Mouse (Mus musculus) forebrain, embryonic 16.5 days (tissue): ENCODE data around the gene Prkce. TPM values are rescaled to one million over a fixed set of nuclear protein-coding genes. Genes with fewer than 3 reads are reported as not detected.

Experiments
- ATAC-seq: fragments of 200-750 bp; cut with Nextera tagmentation; 2 replicates; pipeline ENCODE4 v1.8.0; 2017; ENCODE audit warnings: mild to moderate bottlenecking, moderate library complexity
- H3K27ac ChIP-seq: fragments of 300-500 bp; sonication (generic); 2 replicates; pipeline ENCODE4 v1.5.1; 2014; ENCODE audit warnings: low read length, control low read depth
- H3K27me3 ChIP-seq: fragments of 300-500 bp; sonication (generic); replicated peaks from 2 replicates; pipeline ENCODE4 v1.6.1; 2014; ENCODE audit warnings: low read length; ENCODE audit not compliant: control insufficient read depth, insufficient read depth
- H3K36me3 ChIP-seq: fragments of 300-500 bp; sonication (generic); 2 replicates; pipeline ENCODE4 v1.6.1; 2014; ENCODE audit not compliant: control insufficient read depth, insufficient read depth
- H3K4me1 ChIP-seq: fragments of 300-500 bp; sonication (generic); replicated peaks from 2 replicates; pipeline ENCODE4 v1.6.1; 2014; ENCODE audit warnings: low read length; ENCODE audit not compliant: control insufficient read depth, insufficient read depth
- H3K4me2 ChIP-seq: fragments of 300-500 bp; sonication (generic); 2 replicates; pipeline ENCODE4 v1.6.1; 2014; ENCODE audit warnings: mild to moderate bottlenecking, low read length, control low read depth
- H3K4me3 ChIP-seq: fragments of 300-500 bp; sonication (generic); replicated peaks from 2 replicates; pipeline ENCODE4 v1.5.1; 2014; ENCODE audit warnings: mild to moderate bottlenecking, low read length, control low read depth
- H3K9ac ChIP-seq: fragments of 300-500 bp; sonication (generic); replicated peaks from 2 replicates; pipeline ENCODE4 v1.6.1; 2014; ENCODE audit warnings: low read depth, low read length, control low read depth
- H3K9me3 ChIP-seq: fragments of 300-500 bp; sonication (generic); 2 replicates; pipeline ENCODE4 v1.6.1; 2016; ENCODE audit warnings: low read length; ENCODE audit not compliant: control insufficient read depth
- WGBS: fragments of 180-500 bp; shearing (Covaris S2); extraction: QIAGEN DNeasy Blood & Tissue Kit; methylation state at CpG from one replicate; pipeline ENCODE4 v1.1.7; 2014; 5-methylcytosine and 5-hydroxymethylcytosine counted together
- polyA plus RNA-seq: library from polyadenylated mRNA; unstranded; fragments of >200 nt; fragmentation: Nextera tagmentation; extraction: Ambion mirVana; gene quantifications from 2 replicates; pipeline ENCODE4 v1.2.1, GENCODE M21; 2015

Gene Prkce
- polyA plus RNA-seq, 1 experiment from 2014 or later, result 42.9 TPM

- Histone ChIP-seq H3K4me3 (no peak overlapping the region), H3K9me3 (no peaks in the 10 kb centered on the region), H3K27ac (no peak overlapping the region), H3K4me2 (no peak overlapping the region), H3K4me1 (no peaks in the 10 kb centered on the region), H3K36me3 (no peaks in the 10 kb centered on the region), H3K9ac (no peak overlapping the region), H3K27me3 (no peaks in the 10 kb centered on the region)
- WGBS, result 88% methylated on average over 16 of the region's 16 CpGs
- ATAC-seq, result no peak
These were observed 406.1 kb downstream of the Prkce start for GRCm38 (mm10) chr17:86573596-86574248.

- 78% methylated on average over 6 of the region's 6 CpGs for WGBS
- H3K4me3 ChIP-seq, result no peak overlapping the region
- no peak for ATAC-seq
- H3K27me3 ChIP-seq, result no peaks in the 10 kb centered on the region
- no peak overlapping the region for H3K27ac ChIP-seq
- H3K9me3 ChIP-seq, result no peaks in the 10 kb centered on the region
- H3K4me2 ChIP-seq, result no peak overlapping the region
- no peaks in the 10 kb centered on the region for H3K4me1 ChIP-seq
- no peaks in the 10 kb centered on the region for H3K36me3 ChIP-seq
- H3K9ac ChIP-seq, result no peak overlapping the region
These were observed 413.1 kb downstream of the Prkce start for GRCm38 (mm10) chr17:86580724-86581123.

DNA sequence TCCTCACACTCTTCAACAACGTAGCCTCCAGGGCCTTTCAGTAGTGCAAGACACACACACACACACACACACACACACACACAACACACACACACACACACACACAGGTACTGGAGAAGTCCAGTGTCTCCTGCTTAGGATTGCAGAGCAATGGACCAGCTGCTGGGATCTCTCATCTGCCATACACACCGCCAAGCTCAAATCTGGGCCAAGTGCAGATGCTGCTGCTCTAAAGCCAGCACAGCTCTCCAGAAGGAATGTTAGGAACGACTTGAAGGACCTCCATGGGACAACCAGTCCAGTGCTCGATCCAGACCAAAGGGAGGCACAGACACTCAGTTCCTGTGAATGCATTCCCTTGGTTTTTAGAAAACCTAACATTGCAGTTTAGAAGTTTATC is 414.8 kb downstream of the Prkce start:
- H3K4me2 ChIP-seq, result no peak overlapping the region
- no peak overlapping the region for H3K4me3 ChIP-seq
- no peaks in the 10 kb centered on the region for H3K27me3 ChIP-seq
- no peaks in the 10 kb centered on the region for H3K4me1 ChIP-seq
- H3K27ac ChIP-seq, result no peak overlapping the region
- no peaks in the 10 kb centered on the region for H3K9me3 ChIP-seq
- 77% methylated on average over 4 of the region's 4 CpGs for WGBS
- no peak overlapping the region for H3K9ac ChIP-seq
- H3K36me3 ChIP-seq, result no peaks in the 10 kb centered on the region
- ATAC-seq, result no peak

GRCm38 (mm10) chr17:86586441-86586840 is 418.9 kb downstream of the Prkce start:
- no peak for ATAC-seq
- H3K36me3 ChIP-seq, result no peaks in the 10 kb centered on the region
- H3K4me1 ChIP-seq, result no peaks in the 10 kb centered on the region
- no peak overlapping the region for H3K4me3 ChIP-seq
- H3K4me2 ChIP-seq, result no peak overlapping the region
- H3K27me3 ChIP-seq, result no peaks in the 10 kb centered on the region
- H3K9ac ChIP-seq, result no peak overlapping the region
- no peak overlapping the region for H3K27ac ChIP-seq
- H3K9me3 ChIP-seq, result no peaks in the 10 kb centered on the region
- 80% methylated on average over 5 of the region's 5 CpGs for WGBS

GRCm38 (mm10) chr17:86588704-86589449 is 421.3 kb downstream of the Prkce start:
- no peak overlapping the region for H3K27ac ChIP-seq
- no peak overlapping the region for H3K9ac ChIP-seq
- H3K27me3 ChIP-seq, result no peaks in the 10 kb centered on the region
- no peaks in the 10 kb centered on the region for H3K36me3 ChIP-seq
- H3K4me1 ChIP-seq, result no peaks in the 10 kb centered on the region
- H3K4me2 ChIP-seq, result no peak overlapping the region
- no peak for ATAC-seq
- no peaks in the 10 kb centered on the region for H3K9me3 ChIP-seq
- H3K4me3 ChIP-seq, result no peak overlapping the region
- WGBS, result 63% methylated on average over 5 of the region's 5 CpGs

DNA sequence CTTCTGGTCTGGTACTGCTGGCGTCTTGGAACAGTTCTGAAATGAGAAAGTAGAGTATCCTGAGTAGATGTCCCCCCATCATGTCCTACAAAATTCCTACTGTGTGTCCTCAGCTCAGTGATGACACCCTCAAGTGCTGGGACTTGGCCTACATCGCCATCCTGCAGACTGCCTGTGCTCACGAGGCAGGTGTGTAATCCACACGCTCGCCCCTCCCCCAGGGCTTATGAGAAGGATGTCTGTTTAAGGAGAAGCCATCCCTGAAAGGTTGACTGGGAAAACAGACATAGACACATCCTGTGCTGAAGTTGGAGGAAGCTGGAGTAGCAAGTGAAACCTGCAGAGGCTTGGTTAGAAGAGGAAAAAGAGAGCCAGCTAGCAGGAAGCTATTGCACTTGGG is 422.1 kb downstream of the Prkce start:
- no peak for ATAC-seq
- no peak overlapping the region for H3K4me3 ChIP-seq
- H3K9me3 ChIP-seq, result no peaks in the 10 kb centered on the region
- H3K9ac ChIP-seq, result no peak overlapping the region
- no peaks in the 10 kb centered on the region for H3K36me3 ChIP-seq
- H3K27ac ChIP-seq, result no peak overlapping the region
- H3K4me1 ChIP-seq, result no peaks in the 10 kb centered on the region
- no peak overlapping the region for H3K4me2 ChIP-seq
- H3K27me3 ChIP-seq, result no peaks in the 10 kb centered on the region
- WGBS, result 94% methylated on average over 5 of the region's 5 CpGs

- Histone ChIP-seq H3K4me2 (no peak overlapping the region), H3K36me3 (no peaks in the 10 kb centered on the region), H3K27me3 (no peaks in the 10 kb centered on the region), H3K9me3 (no peaks in the 10 kb centered on the region), H3K27ac (no peak overlapping the region), H3K4me1 (no peaks in the 10 kb centered on the region), H3K9ac (no peak overlapping the region), H3K4me3 (no peak overlapping the region)
- 88% methylated on average over 10 of the region's 10 CpGs for WGBS
- ATAC-seq, result no peak
These were observed 423.7 kb downstream of the Prkce start for GRCm38 (mm10) chr17:86591241-86591640.

DNA sequence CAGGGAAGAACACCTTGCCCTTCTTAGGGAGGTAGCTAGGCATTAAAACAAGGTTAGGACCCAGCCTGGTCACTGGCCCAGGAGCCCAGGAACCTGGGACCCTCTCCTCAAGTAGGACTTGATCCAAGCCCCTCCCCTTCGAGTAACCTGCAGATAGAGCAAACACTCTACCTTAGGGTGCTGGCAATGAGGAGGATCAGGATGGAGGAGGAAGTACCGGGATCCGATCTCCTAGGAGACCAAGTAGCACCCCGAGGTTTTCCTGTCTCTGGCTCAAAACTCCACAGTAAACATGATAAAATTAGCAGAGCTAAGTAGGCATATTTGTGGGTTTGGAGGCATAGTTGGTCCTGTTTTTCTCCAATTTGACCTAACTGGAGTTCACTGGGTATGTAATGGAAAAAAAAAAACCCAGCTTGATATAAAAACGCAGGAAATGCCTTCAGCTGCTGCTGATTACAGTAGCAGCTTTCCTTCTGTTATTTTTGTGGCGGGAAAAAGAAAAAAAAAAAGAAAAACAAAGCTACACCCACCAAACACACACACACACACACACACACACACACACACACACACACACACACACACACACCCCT is 425.5 kb downstream of the Prkce start:
- no peak for ATAC-seq
- Histone ChIP-seq H3K9me3 (no peaks in the 10 kb centered on the region), H3K4me3 (no peak overlapping the region), H3K9ac (no peak overlapping the region), H3K27me3 (no peaks in the 10 kb centered on the region), H3K4me1 (no peaks in the 10 kb centered on the region), H3K36me3 (no peaks in the 10 kb centered on the region), H3K27ac (no peak overlapping the region), H3K4me2 (no peak overlapping the region)
- 68% methylated on average over 6 of the region's 6 CpGs for WGBS

DNA sequence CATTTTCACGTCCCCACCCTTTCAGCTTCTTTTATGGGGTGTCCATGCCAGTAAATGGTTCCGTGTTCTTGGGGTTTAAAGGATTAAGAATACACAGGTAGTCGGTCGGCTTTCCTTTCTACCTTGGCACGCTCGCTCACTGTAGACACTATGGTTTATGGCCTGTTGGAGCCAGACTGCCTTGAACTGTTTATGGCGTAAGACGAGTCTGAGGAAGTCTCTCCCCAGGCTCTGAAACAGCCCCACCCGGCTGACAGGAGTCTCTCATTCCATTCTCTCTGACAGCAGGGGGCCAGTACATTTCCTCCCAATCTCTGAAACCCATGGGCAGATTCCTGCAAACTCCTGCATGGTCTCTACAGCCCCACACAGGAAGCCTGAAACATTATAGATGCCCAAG is 427.9 kb downstream of the Prkce start:
- no peak overlapping the region for H3K4me2 ChIP-seq
- no peaks in the 10 kb centered on the region for H3K4me1 ChIP-seq
- no peak overlapping the region for H3K9ac ChIP-seq
- no peak overlapping the region for H3K27ac ChIP-seq
- H3K4me3 ChIP-seq, result no peak overlapping the region
- H3K27me3 ChIP-seq, result no peaks in the 10 kb centered on the region
- H3K9me3 ChIP-seq, result no peaks in the 10 kb centered on the region
- ATAC-seq, result no peak
- 81% methylated on average over 9 of the region's 9 CpGs for WGBS
- H3K36me3 ChIP-seq, result no peaks in the 10 kb centered on the region
